Mouse (Mus musculus) spleen, postnatal 4 days (tissue): Measurements from ENCODE around the gene Gm49425.

Experiments
- DNase-seq, 2 experiments: peaks; one replicate each; pipeline ENCODE4 v3.0.0; 2022; ENCODE audit warnings: low spot score in 2 of 2

Gm49425 gene

GRCm38 (mm10) chr15:101491431-101491830 is 25.6 kb downstream of the Gm49425 start, which contains the start of gene Krt83:
Krt83 (minus strand) TSS chr15:101491512.
- no peak for DNase-seq

GRCm38 (mm10) chr15:101485911-101486635 is 31.0 kb downstream of the Gm49425 start:
- DNase-seq = no peak

- no peak for DNase-seq
These were observed 32.1 kb downstream of the Gm49425 start for GRCm38 (mm10) chr15:101484939-101485338.

- no peak for DNase-seq
These were observed 33.4 kb downstream of the Gm49425 start for GRCm38 (mm10) chr15:101483646-101484045.

GRCm38 (mm10) chr15:101482056-101482455 is 35.0 kb downstream of the Gm49425 start:
- no peak for DNase-seq

- DNase-seq = no peak
These were observed 37.4 kb downstream of the Gm49425 start for GRCm38 (mm10) chr15:101479666-101480060.

- peak; percentile 39 to 78 for DNase-seq
These were observed 37.9 kb downstream of the Gm49425 start for GRCm38 (mm10) chr15:101479007-101479665.

GRCm38 (mm10) chr15:101472952-101473528 is 44.0 kb downstream of the Gm49425 start, which contains the start of gene Krt86:
Krt86 (plus strand) TSS chr15:101473478.
- no peak for DNase-seq

GRCm38 (mm10) chr15:101469093-101469492 is 48.0 kb downstream of the Gm49425 start:
- DNase-seq = no peak
